Mouse (Mus musculus) testis, adult 2 months (tissue): ENCODE results near the gene Phf1. TPM values are rescaled to one million over a fixed set of nuclear protein-coding genes. Genes with fewer than 3 reads are reported as not detected.

Experiments
- H3K27ac ChIP-seq: fragments of 200-500 bp; 2 replicates; pipeline ENCODE4 v1.5.1; 2012; ENCODE audit warnings: low read depth, low read length; ENCODE audit not compliant: control insufficient read depth, insufficient read depth
- H3K27me3 ChIP-seq: fragments of 200-500 bp; 2 replicates; pipeline ENCODE4 v1.6.1; 2012; ENCODE audit warnings: mild to moderate bottlenecking, low read length, moderate library complexity; ENCODE audit not compliant: control insufficient read depth, insufficient read depth
- H3K36me3 ChIP-seq: fragments of 200-500 bp; 2 replicates; pipeline ENCODE4 v1.6.1; 2012; ENCODE audit warnings: mild to moderate bottlenecking, low read length; ENCODE audit not compliant: control insufficient read depth, insufficient read depth
- H3K4me1 ChIP-seq: fragments of 200-500 bp; 2 replicates; pipeline ENCODE4 v1.6.1; 2012; ENCODE audit warnings: low read length; ENCODE audit not compliant: control insufficient read depth, insufficient read depth
- H3K4me3 ChIP-seq: fragments of 200-500 bp; 2 replicates; pipeline ENCODE4 v1.5.1; 2012; ENCODE audit warnings: low read depth, mild to moderate bottlenecking, low read length, moderate library complexity, mixed read lengths; ENCODE audit not compliant: control insufficient read depth
- CTCF ChIP-seq: fragments of 200-500 bp; IDR thresholded peaks from 2 replicates; pipeline ENCODE4 v1.5.1; 2012; ENCODE audit warnings: low read depth, mild to moderate bottlenecking, inconsistent platforms, low read length, moderate library complexity; ENCODE audit not compliant: control insufficient read depth, insufficient read depth, insufficient replicate concordance
- POLR2A ChIP-seq: fragments of 200-500 bp; IDR thresholded peaks from 2 replicates; pipeline ENCODE4 v1.6.1; 2012; ENCODE audit warnings: low read depth, mild to moderate bottlenecking, inconsistent platforms, low read length, moderate library complexity; ENCODE audit not compliant: control insufficient read depth
- polyA plus RNA-seq: library from polyadenylated mRNA; depleted of rRNA; stranded (reverse); fragments of >200 nt; gene quantifications from 2 replicates; pipeline ENCODE4 v1.2.3, GENCODE M21; 2012; rRNA removed

Phf1 gene
- polyA plus RNA-seq = 132 and 136 TPM in 2 replicates

DNA sequence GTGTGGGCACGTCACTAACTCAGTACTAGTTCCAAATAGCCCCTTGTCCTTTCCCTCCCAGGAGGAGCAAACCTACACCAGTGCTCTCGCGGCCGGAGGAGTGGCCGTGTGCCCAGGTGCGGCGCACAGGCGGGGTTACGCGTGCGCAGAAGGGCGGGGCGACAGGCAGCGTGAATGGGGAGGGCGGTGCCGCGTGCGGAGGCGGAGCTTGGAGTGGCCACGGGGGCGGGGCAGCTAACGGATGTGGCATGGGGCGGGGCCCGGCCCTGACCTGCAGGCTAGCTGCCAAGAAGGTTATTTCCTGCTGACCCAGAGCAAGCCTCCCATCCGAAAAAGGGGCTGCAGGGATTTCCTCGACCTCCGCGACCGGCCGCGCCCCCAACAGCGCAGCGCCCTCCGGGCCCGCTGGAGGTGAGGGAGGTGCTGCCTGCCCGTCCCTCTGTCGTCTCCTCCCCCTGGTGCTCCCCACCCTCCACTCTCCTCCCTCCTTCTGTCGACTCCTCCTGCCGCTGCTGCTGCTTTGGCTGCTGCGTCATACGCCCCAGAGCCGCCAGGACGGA lies at the start of gene Phf1:
TSS of gene Phf1 (plus strand) at position 214 of the 560 bp plus-strand sequence.
- TF ChIP-seq POLR2A (peak; percentile 78), CTCF (no peak)
- Histone ChIP-seq H3K27me3 (no peaks in the 10 kb centered on the region), H3K36me3 (peaks cover 2% of the 10 kb centered on the region), H3K4me1 (peaks cover 22% of the 10 kb centered on the region), H3K4me3 (peak within 1 kb of the TSS; percentile 95), H3K27ac (peak within 1 kb of the TSS; percentile 95)

DNA sequence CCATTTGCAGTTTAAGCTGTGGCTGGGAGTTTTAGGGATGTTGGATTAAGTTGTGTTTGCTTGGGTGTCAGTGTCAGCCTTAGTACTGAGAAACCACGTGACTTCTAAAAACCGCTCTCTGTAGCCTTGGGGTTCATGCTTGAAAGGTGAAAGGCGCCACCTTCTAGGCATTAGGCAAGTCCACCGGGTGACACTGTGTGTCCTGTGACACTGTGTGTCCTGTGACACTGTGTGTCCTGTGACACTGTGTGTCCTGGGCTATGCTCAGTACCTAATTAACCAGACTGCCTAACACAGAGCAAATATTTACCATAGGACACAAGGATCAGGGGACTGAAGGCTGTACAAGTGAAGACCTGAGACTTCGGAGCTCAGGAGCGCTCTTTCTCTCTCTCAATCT lies 49.3 kb upstream of the Phf1 start:
- no peaks in the 10 kb centered on the region for H3K27me3 ChIP-seq
- H3K36me3 ChIP-seq = no peaks in the 10 kb centered on the region
- no peak overlapping the region for H3K4me3 ChIP-seq
- H3K27ac ChIP-seq = no peak overlapping the region
- no peak for TF ChIP-seq CTCF
- TF ChIP-seq POLR2A = no peak
- peaks cover 15% of the 10 kb centered on the region for H3K4me1 ChIP-seq

DNA sequence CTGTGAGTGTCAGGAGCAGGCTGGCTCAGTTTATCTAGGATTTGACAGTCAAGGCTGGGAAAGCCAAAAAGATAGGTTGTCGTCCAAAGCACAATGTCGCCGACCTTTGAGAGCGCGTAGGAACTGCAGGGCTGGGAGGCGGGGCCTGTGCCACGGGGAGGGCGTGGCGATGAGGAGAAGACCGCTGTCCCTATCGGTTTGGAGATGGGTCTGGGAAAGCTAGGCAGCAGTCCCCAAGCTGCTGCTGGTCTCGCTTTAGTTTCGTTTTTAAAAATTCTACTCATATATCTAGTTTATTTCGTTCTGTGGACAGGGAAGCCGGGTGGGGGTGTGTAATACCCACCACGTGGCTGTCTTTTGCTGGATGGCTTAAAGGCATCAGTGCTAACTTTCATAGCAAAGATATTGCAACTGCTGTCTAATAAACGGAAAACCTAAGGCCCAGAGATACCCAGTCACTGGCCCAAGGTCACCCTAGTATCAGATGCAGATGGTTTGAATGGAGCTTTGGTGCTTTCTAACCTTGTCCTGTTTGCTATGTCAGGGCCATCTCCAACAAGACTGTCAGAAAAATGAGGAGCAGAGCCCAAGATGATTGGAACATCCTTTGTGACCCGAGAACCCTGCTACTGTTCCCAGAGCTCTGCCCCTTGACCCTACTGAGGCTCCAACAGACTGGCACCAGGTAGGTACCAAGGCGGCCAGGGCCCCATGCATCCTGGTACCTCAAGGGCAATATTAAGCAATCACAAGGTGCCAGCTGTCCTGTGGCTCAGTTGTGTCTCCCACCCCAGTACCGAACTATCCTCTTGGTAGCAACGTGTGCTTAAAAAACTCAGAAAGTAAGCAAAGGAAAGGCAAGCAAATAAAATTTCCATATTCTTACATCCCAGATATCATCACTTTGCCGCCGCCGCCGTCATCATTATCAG lies 47.6 kb upstream of the Phf1 start:
- no peak for TF ChIP-seq POLR2A
- peak; percentile 17; the same call in 1 of the 2 replicates for TF ChIP-seq CTCF
- H3K4me3 ChIP-seq = peak overlapping the region; percentile 32
- H3K4me1 ChIP-seq = peaks cover 15% of the 10 kb centered on the region
- no peak overlapping the region for H3K27ac ChIP-seq
- no peaks in the 10 kb centered on the region for H3K36me3 ChIP-seq
- no peaks in the 10 kb centered on the region for H3K27me3 ChIP-seq

DNA sequence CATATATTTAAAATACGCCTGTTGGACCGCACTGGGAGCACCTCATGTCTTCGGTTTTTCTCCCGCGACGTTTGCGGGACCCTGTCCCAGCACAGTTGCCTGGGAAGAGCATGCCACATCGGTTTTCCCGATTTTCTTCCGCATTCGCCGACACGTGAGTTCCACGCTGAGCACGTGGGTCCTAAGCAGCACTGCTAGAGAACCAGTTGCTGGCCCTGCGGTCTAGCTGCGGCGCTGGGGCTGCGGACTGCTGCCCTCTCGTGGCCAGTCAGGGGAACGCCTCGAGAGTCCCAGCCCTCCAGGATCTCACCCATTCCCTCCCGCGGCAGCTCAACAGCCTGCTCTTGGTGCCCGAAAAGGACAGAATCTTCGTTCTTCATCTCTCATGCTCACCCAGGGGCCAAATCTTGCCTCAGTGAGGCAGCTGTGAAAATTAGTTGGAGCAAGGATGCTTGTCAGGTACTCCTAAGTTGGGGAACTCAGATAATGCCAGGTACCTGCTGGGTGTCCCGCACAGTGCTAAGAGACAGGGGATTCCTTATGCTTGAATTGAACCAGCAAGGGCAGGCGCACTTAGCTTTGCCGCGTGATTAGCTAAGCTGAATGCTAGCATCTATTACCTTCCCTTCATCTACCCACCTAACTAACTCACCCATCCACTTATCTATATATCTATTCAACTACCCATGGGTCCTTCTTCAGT lies 46.7 kb upstream of the Phf1 start:
- peak; percentile 34; the same call in 1 of the 2 replicates for TF ChIP-seq POLR2A
- peak; percentile 99 for TF ChIP-seq CTCF
- no peak overlapping the region for H3K27ac ChIP-seq
- H3K4me1 ChIP-seq = peaks cover 15% of the 10 kb centered on the region
- peak overlapping the region; percentile 79 for H3K4me3 ChIP-seq
- H3K36me3 ChIP-seq = no peaks in the 10 kb centered on the region
- H3K27me3 ChIP-seq = no peaks in the 10 kb centered on the region

DNA sequence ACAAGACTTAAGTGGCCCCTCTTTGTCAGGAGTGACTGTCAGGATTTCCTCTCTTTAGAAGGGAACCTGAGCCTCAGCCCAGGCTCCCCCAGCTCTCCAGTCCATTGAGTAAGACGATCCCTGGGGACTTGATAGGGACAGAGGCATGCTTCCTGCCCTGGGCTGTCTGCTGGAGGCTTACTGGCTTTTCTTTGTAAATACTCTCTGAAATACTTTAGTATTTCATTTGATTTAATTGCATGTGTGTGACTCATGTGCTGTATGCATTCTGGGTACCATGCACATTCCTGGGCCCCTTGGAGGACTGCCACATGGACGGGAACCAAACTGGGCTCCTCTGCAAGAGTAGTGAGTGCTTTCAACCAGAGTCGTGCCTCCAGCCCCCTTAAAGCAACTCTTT lies 44.9 kb upstream of the Phf1 start:
- H3K27ac ChIP-seq = no peak overlapping the region
- TF ChIP-seq CTCF = no peak
- no peak for TF ChIP-seq POLR2A
- H3K4me3 ChIP-seq = no peak overlapping the region
- H3K36me3 ChIP-seq = no peaks in the 10 kb centered on the region
- H3K27me3 ChIP-seq = no peaks in the 10 kb centered on the region
- peaks cover 15% of the 10 kb centered on the region for H3K4me1 ChIP-seq

DNA sequence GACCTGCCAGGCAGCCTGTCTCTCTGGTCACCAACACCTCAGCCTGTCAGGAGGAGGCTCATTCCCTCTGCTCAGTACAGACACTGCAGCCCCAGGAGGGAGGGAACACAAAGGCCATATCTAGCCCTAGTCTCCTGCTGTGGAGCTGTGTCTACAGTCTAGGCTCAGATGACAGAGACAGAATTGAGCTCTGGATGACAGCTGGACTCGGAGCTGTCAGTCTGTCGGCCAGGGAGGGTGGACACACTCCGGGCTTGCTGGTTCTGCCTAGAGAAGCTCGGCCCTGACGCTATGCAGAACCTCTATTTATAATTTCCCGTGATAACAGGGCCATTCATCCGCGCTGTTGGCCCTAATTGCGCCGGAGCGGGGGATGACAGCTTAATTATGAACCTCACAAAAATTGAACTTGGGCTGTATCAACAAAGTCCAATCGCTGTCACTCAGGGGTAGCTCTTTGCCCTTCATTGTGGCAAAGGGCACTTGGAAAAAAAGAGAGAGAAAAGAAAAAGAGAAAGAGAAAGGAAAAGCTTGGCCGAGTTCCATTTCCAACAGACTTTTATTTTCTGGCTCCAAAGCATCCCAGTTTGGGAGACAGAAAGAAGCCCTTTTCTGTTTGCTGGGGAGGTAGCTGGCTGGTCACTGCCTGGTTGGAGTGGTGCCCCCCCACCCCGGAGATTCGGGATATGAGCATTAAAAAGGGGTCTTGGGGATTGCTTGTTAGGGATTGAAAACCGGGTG lies 40.0 kb upstream of the Phf1 start:
- TF ChIP-seq CTCF = no peak
- TF ChIP-seq POLR2A = no peak
- H3K27ac ChIP-seq = no peak overlapping the region
- H3K36me3 ChIP-seq = no peaks in the 10 kb centered on the region
- no peaks in the 10 kb centered on the region for H3K4me1 ChIP-seq
- H3K27me3 ChIP-seq = no peaks in the 10 kb centered on the region
- H3K4me3 ChIP-seq = no peak overlapping the region
